Mouse (Mus musculus): ENCODE data around the gene Thbs3. TPM values are rescaled to one million over a fixed set of nuclear protein-coding genes. Genes with fewer than 3 reads are reported as not detected.

The Thbs3 gene
- total and polyA plus RNA-seq, 3 experiments = 4.3 to 6.1 (median 5.7) TPM

DNA sequence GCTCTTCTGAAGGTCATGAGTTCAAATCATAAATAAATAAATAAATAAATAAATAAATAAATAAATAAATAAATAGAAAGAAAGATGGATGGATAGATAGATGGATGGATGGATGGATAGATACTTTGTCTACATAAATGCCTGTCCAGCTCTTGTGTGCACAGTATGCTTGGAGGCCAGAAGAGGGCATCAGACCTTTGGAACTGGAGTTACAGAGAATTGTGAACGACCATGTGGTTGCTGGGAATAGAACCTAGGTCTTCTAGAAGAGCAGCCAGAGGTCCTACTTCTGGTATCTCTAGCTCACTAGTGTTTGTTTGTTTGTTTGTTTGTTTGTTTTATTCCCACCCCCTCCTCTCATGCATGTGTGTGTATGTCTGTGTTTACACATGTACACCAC, 21.6 kb upstream of the Thbs3 start:
- H3K9me3 ChIP-seq (replicated peaks; ENCODE audit: low read length) = no peaks in the 10 kb centered on the region
- H3K4me1 ChIP-seq (ENCODE audit: control insufficient read depth in 1 of 2, insufficient read depth in 2 of 2) = peaks cover 0 to 12% of the 10 kb centered on the region in 2 experiments; a peak in 2 of 4 replicates
- H3K4me2 ChIP-seq (ENCODE audit: insufficient read depth, low read depth, poor library complexity, severe bottlenecking) = no peak overlapping the region
- no peaks in the 10 kb centered on the region for H3K27me3 ChIP-seq (replicated peaks)
- peaks cover 2 to 30% of the 10 kb centered on the region in 2 experiments for H3K36me3 ChIP-seq (replicated peaks in 1 of 2; ENCODE audit: control insufficient read depth in 1 of 2, insufficient read depth in 1 of 2, low read length in 1 of 2)
- TF ChIP-seq TBP (conservative IDR thresholded peaks at IDR 0.05; ENCODE audit: low read depth, low read length) = no peak
- TF ChIP-seq JUND (conservative IDR thresholded peaks at IDR 0.05; ENCODE audit: low read depth, low read length) = no peak
- no peak for TF ChIP-seq JUN (IDR thresholded peaks at IDR 0.05; ENCODE audit: insufficient read depth, low read depth, low read length)
- TF ChIP-seq EP300 (IDR thresholded peaks at IDR 0.05; ENCODE audit: low read length) = no peak
- peak in 1 of 2 experiments; percentile 32; a peak in 2 of 4 replicates for TF ChIP-seq CTCF (conservative IDR thresholded peaks at IDR 0.05 in 1 of 2, IDR thresholded peaks at IDR 0.05 in 1 of 2; ENCODE audit: low read depth in 2 of 2, low read length in 2 of 2)
- no peak for TF ChIP-seq MYC (IDR thresholded peaks at IDR 0.05; ENCODE audit: low read depth, low read length)
- no peak for TF ChIP-seq MAZ (IDR thresholded peaks at IDR 0.05; ENCODE audit: low read depth, low read length)
- in situ Hi-C loops (cut with MboI; ENCODE audit: low pct_ligation_motif_present, low pct_unique_long_range_greater_than_20kb, low sequenced_read_pairs) (no loop called here), dilution Hi-C loops (cut with MboI; ENCODE audit: extremely low pct_ligation_motif_present, extremely low pct_unique_long_range_greater_than_20kb, low sequenced_read_pairs) (no loop called here)
- no peak overlapping the region for H3K4me3 ChIP-seq (replicated peaks in 1 of 3; ENCODE audit: low read depth in 2 of 3, low read length in 2 of 3, poor library complexity in 1 of 3)
- DNase-seq (ENCODE audit: extremely low read depth) = peak; percentile 24
- no peak overlapping the region for H3K27ac ChIP-seq (ENCODE audit: insufficient read depth, low read depth)
- no peak overlapping the region for H3K9ac ChIP-seq (ENCODE audit: insufficient read depth, low read depth)
- H3K79me2 ChIP-seq (replicated peaks; ENCODE audit: control insufficient read depth, extremely low read depth, insufficient read depth, poor library complexity, severe bottlenecking) = no peaks in the 10 kb centered on the region

DNA sequence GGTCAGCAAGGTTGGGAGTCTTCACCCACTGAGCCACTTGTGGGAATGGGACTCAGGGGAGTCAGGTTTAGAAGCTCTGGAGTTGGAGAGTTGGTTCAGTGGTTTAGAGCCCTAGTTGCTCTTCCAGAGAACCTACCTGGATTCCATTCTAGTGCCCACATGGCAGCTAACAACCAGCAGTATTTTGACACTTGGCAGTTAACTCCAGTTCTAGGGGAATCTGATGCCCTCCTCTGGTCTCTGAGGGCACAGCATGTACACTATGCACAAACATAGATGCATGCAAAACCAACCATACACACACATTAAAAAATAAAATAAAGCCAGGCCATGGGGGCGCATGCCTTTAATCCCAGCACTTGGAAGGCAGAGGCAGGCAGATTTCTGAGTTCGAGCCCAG, 21.1 kb upstream of the Thbs3 start:
- H3K27ac ChIP-seq (ENCODE audit: insufficient read depth, low read depth) = no peak overlapping the region
- in situ Hi-C loops (cut with MboI; ENCODE audit: low pct_ligation_motif_present, low pct_unique_long_range_greater_than_20kb, low sequenced_read_pairs) (no loop called here), dilution Hi-C loops (cut with MboI; ENCODE audit: extremely low pct_ligation_motif_present, extremely low pct_unique_long_range_greater_than_20kb, low sequenced_read_pairs) (no loop called here)
- no peak overlapping the region for H3K4me3 ChIP-seq (replicated peaks in 1 of 3; ENCODE audit: low read depth in 2 of 3, low read length in 2 of 3, poor library complexity in 1 of 3)
- peaks cover 0 to 25% of the 10 kb centered on the region in 2 experiments for H3K36me3 ChIP-seq (replicated peaks in 1 of 2; ENCODE audit: control insufficient read depth in 1 of 2, insufficient read depth in 1 of 2, low read length in 1 of 2)
- no peaks in the 10 kb centered on the region for H3K9me3 ChIP-seq (replicated peaks; ENCODE audit: low read length)
- H3K4me1 ChIP-seq (ENCODE audit: control insufficient read depth in 1 of 2, insufficient read depth in 2 of 2) = peaks cover 0 to 12% of the 10 kb centered on the region in 2 experiments; a peak in 2 of 4 replicates
- H3K79me2 ChIP-seq (replicated peaks; ENCODE audit: control insufficient read depth, extremely low read depth, insufficient read depth, poor library complexity, severe bottlenecking) = no peaks in the 10 kb centered on the region
- no peaks in the 10 kb centered on the region for H3K27me3 ChIP-seq (replicated peaks)
- TF ChIP-seq MYC (IDR thresholded peaks at IDR 0.05; ENCODE audit: low read depth, low read length) (no peak), ZC3H11A (IDR thresholded peaks at IDR 0.05; ENCODE audit: low read depth, low read length) (no peak), ZNF384 (IDR thresholded peaks at IDR 0.05; ENCODE audit: low read depth, low read length) (no peak), RAD21 (IDR thresholded peaks at IDR 0.05; ENCODE audit: low read depth, low read length) (peak; percentile 45), MXI1 (IDR thresholded peaks at IDR 0.05; ENCODE audit: low read depth, low read length) (no peak), BHLHE40 (IDR thresholded peaks at IDR 0.05; ENCODE audit: low read depth, low read length) (no peak), KAT2A (IDR thresholded peaks at IDR 0.05; ENCODE audit: insufficient replicate concordance, low read length) (no peak), SMC3 (IDR thresholded peaks at IDR 0.05; ENCODE audit: low read depth, low read length) (peak; percentile 36), CTCF (conservative IDR thresholded peaks at IDR 0.05 in 1 of 2, IDR thresholded peaks at IDR 0.05 in 1 of 2; ENCODE audit: low read depth in 2 of 2, low read length in 2 of 2) (peak in 1 of 2 experiments; percentile 64; a peak in 3 of 4 replicates), CHD2 (IDR thresholded peaks at IDR 0.05; ENCODE audit: low read length) (no peak), MAX (IDR thresholded peaks at IDR 0.05; ENCODE audit: low read length) (no peak), ZKSCAN1 (IDR thresholded peaks at IDR 0.05; ENCODE audit: borderline replicate concordance, low read depth, low read length) (no peak)
- no peak overlapping the region for H3K4me2 ChIP-seq (ENCODE audit: insufficient read depth, low read depth, poor library complexity, severe bottlenecking)
- H3K9ac ChIP-seq (ENCODE audit: insufficient read depth, low read depth) = no peak overlapping the region
- DNase-seq (ENCODE audit: extremely low read depth) = peak; percentile 34

All from CH12.LX (cell line).